Mouse (Mus musculus): Measurements from ENCODE around the gene Cab39.

Cab39 gene

GRCm38 (mm10) chr1:85845476-85845875 is 52.2 kb downstream of the Cab39 start:
- in situ Hi-C loops (cut with MseI, MboI), result no loop called here

GRCm38 (mm10) chr1:85849016-85849415 is 55.8 kb downstream of the Cab39 start:
- in situ Hi-C loops (cut with MseI, MboI), result no loop called here

GRCm38 (mm10) chr1:85850851-85851250 is 57.6 kb downstream of the Cab39 start:
- in situ Hi-C loops (cut with MseI, MboI), result no loop called here

GRCm38 (mm10) chr1:85852996-85853689 is 59.9 kb downstream of the Cab39 start:
- in situ Hi-C loops (cut with MseI, MboI), result no loop called here

- in situ Hi-C loops (cut with MseI, MboI), result no loop called here
These were observed 60.6 kb downstream of the Cab39 start for GRCm38 (mm10) chr1:85853865-85854264.

GRCm38 (mm10) chr1:85854475-85854874 is 61.2 kb downstream of the Cab39 start:
- in situ Hi-C loops (cut with MseI, MboI), result no loop called here

GRCm38 (mm10) chr1:85856266-85856665 is 63.0 kb downstream of the Cab39 start:
- in situ Hi-C loops (cut with MseI, MboI), result loop anchor here (5.0 kb wide), 1 partner anchor 151 kb away; no protein-coding TSS in a partner anchor

- in situ Hi-C loops (cut with MseI, MboI), result loop anchor here (5.0 kb wide), 1 partner anchor 150 kb away; no protein-coding TSS in a partner anchor
These were observed 64.1 kb downstream of the Cab39 start for GRCm38 (mm10) chr1:85857261-85857754.

GRCm38 (mm10) chr1:85864383-85864782 is 71.1 kb downstream of the Cab39 start:
- in situ Hi-C loops (cut with MseI, MboI), result no loop called here

GRCm38 (mm10) chr1:85870001-85870400 is 76.8 kb downstream of the Cab39 start:
- in situ Hi-C loops (cut with MseI, MboI), result no loop called here

- in situ Hi-C loops (cut with MseI, MboI), result no loop called here
These were observed 77.3 kb downstream of the Cab39 start for GRCm38 (mm10) chr1:85870546-85870945.

- in situ Hi-C loops (cut with MseI, MboI), result no loop called here
These were observed 88.8 kb downstream of the Cab39 start for GRCm38 (mm10) chr1:85882003-85882402.

GRCm38 (mm10) chr1:85887221-85887620 is 94.0 kb downstream of the Cab39 start:
- in situ Hi-C loops (cut with MseI, MboI), result no loop called here

GRCm38 (mm10) chr1:85894231-85894747 is 101.0 kb downstream of the Cab39 start, which contains the start of gene Itm2c:
Gene Itm2c, plus strand, starts transcription at chr1:85894281.
- in situ Hi-C loops (cut with MseI, MboI), result no loop called here

GRCm38 (mm10) chr1:85894748-85895360 is 101.6 kb downstream of the Cab39 start:
- in situ Hi-C loops (cut with MseI, MboI), result no loop called here

GRCm38 (mm10) chr1:85895391-85895837 is 102.2 kb downstream of the Cab39 start:
- in situ Hi-C loops (cut with MseI, MboI), result no loop called here

- in situ Hi-C loops (cut with MseI, MboI), result no loop called here
These were observed 102.9 kb downstream of the Cab39 start for GRCm38 (mm10) chr1:85896110-85896509.

- in situ Hi-C loops (cut with MseI, MboI), result no loop called here
These were observed 103.8 kb downstream of the Cab39 start for GRCm38 (mm10) chr1:85896781-85897700.

- in situ Hi-C loops (cut with MseI, MboI), result no loop called here
These were observed 104.9 kb downstream of the Cab39 start for GRCm38 (mm10) chr1:85897901-85898760.

- in situ Hi-C loops (cut with MseI, MboI), result no loop called here
These were observed 105.6 kb downstream of the Cab39 start for GRCm38 (mm10) chr1:85898761-85899387.
